Mouse (Mus musculus) olfactory bulb, adult 2 months (tissue): ENCODE results near the gene Natd1.
"Not testable (repeated sequence)": the region's sequence is repeated elsewhere in the genome, so short reads cannot be mapped to it uniquely, and the experiment has no call there.

Source experiments
- CTCF ChIP-seq: fragments of 200-500 bp; IDR thresholded peaks from 2 replicates; pipeline ENCODE4 v1.5.1; 2012; ENCODE audit warnings: low read depth, mild to moderate bottlenecking, low read length, moderate library complexity; ENCODE audit not compliant: insufficient read depth
- POLR2A ChIP-seq: fragments of 200-500 bp; IDR thresholded peaks from 2 replicates; pipeline ENCODE4 v1.6.1; 2012; ENCODE audit warnings: mild to moderate bottlenecking, low read depth, low read length, moderate library complexity; ENCODE audit not compliant: insufficient read depth

- not testable (repeated sequence) for TF ChIP-seq POLR2A, CTCF
These were observed 27.6 kb downstream of the Natd1 start for GRCm38 (mm10) chr11:60886986-60887385.
